Mouse (Mus musculus) heart, adult 18-20 months (tissue): ENCODE results near the gene Mrs2. TPM values are rescaled to one million over a fixed set of nuclear protein-coding genes. Genes with fewer than 3 reads are reported as not detected.

Experiments used
- DNase-seq, 2 experiments: peaks; one replicate each; pipeline ENCODE4 v3.0.0; 2021 to 2022; ENCODE audit warnings: mixed read lengths in 1 of 2
- long read RNA-seq, 2 experiments: library from polyadenylated mRNA; stranded (forward); transcript quantifications; one replicate each; pipeline ENCODE4 v2.0.0; 2021
- total RNA-seq, 2 experiments: library from RNA; stranded (reverse); gene quantifications; 2 replicates each; pipeline ENCODE4 v1.2.3; 2021

The Mrs2 gene
- total RNA-seq: 10 to 100 TPM; 53.5 to 54.7 TPM
- long read RNA-seq, experiment 1, full-length matches to known transcripts: 26 of 36 reads
- long read RNA-seq, experiment 1, partial matches to known transcripts: 3 of 36 reads
- long read RNA-seq, experiment 1, other reads (novel, unspliced or antisense): 7 of 36 reads
- long read RNA-seq, experiment 2, full-length matches to known transcripts: 19 of 23 reads
- long read RNA-seq, experiment 2, partial matches to known transcripts: 0 of 23 reads
- long read RNA-seq, experiment 2, other reads (novel, unspliced or antisense): 4 of 23 reads

DNA sequence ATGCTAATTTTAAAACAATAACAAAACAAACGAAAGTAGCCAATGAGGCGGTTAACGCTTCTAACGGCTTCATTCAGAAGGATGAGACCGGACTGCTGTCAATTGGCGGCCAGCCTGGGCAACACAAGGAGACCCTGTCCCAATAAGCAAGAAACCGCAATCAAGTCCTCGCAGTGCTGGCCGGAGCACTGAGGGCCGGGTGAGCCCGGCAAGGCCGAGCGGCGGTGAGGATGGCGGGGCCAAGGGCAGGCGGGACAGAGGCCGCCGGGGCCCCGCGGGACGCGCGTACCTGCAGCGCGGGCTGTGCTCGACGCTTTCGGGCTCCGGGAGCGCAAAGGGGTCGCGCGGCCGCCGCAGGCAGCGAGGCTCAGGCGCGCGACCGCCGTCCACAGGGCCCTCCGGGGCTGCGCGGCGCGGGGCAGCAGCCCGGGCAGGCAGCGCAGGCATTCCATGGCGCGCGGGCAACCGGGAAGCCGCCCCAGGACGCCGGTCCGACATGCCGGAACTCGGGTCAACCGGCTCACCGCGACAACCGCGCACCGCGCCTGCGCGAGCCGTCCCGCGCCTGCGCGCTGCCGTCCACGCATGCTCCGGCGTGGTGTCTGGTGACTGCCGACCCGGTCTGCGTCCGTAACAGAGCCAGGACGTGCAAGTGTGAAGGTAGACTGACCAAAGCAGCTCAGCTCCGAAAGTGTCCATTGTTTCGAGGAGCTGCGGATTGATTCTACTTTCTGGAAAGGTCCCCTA, at the start of gene Mrs2:
Gene Mrs2, minus strand, starts transcription at position 587 of the 747 bp plus-strand sequence.
- DNase-seq: peak; percentile 88 to 94

DNA sequence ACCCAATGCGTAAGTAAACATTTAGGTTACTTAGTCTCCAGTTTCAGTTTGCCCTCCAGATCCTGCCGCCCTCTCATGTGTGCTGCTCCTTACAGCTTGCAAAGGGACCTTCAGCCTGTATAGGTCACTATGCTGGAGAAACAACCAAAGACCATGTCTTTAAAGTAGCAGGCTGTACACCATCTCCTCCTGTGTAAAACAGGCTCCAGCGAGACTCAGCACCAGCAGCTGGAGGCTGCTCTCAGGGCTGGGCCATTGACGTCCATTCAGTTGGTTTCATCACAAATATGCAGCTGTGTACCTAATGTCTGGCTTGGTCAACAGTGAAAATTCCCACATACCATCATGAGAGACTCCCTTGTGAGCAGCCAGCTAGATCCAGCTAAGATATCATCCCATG, 49.6 kb upstream of the Mrs2 start:
- DNase-seq: no peak

DNA sequence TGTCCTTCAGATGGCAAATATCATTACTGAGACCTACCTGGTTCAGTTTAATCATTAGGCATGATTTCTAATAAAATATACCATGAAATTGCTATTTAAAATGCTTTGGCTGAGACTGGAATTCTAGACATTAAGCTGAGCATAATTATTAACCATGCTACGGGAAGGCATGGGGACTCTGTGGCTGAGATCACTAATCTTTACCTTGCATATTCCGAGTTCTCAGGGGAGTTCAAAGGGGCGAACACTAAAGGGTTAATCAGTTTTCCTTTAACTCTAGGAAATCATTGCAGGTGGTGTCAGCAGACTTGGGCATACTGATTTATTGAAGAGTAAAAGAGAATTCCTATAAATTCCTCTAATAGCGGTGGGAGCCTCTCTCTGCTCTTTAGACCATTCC, 47.0 kb upstream of the Mrs2 start:
- no peak for DNase-seq

DNA sequence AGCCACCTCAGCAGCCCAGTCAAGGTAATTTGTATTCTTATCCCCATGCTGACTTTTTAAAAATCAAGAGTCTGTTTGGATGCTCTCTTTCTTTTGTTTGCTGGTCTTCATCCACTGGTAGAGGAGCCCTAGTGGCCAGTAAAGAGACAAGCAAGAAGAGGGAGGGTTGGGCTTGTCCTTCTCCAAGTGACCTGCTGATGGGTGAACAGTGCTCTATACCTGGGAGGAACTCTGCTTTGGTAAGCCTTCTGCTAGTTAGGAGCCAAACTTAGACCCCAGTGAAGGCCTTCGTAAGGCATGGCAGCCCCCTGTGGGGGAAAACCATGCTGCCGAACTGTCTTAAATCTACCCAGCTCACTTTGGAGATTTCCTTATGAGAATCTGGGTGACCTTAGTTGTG, 46.5 kb upstream of the Mrs2 start:
- no peak for DNase-seq

DNA sequence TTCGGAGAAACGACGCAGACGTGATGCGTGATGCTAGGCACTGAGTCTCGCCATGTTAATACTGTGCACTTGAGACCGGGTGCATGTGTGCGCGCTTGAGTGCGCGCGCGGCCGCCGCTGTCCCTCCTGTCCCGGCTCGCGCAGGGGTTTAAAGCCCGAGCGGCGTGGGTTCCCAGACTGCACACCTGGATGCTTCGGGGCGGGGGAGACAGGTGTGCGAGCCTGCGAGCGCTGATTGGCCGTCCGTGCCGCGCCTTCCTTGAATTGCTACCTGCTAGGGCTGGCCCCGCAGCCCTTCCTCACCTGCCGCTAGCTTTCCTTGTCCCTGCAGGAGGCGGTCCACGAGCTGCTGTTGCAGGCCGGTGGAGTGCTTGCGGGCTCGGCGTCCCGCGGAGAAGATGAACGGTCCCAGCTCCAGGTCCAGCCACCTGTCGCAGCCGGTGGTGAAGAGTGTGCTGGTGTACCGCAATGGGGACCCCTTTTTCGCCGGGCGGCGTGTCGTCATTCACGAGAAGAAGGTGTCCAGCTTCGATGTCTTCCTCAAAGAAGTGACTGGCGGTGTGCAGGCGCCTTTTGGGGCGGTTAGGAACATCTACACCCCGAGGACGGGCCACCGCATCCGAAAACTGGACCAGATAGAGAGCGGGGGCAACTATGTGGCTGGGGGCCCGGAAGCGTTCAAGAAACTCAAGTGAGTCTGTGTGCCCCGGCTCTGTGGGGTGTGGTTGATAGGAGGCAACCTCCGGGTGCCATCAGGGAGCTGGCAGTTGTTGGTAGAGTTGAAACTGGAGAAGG, 35.9 kb upstream of the Mrs2 start, which contains the start of gene Dcdc2a:
Gene Dcdc2a, plus strand, starts transcription at position 132 of the 795 bp plus-strand sequence.
- no peak for DNase-seq

DNA sequence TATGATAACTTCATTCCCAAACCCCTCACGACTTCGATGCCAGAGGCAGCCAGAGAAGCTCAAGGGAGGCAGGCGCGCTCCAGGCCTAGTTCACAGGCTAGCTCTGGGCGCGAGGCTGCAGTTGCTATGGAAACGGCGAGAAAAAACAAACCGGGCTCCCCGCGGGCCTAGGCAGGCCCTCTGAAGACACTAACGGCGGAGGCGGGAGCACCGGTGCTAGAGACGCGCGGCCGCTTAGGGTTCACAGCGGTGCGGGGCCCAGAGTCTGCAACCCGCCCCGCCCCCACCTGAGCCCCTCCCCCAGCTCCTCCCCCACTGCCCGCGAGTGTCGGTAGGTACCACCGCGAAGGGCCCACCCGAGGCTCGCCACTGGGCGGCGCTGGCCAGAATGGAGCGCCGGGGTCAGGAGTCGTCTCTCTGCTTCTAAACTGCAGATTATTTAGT, 35.0 kb upstream of the Mrs2 start:
- DNase-seq: peak; percentile 12 to 29

DNA sequence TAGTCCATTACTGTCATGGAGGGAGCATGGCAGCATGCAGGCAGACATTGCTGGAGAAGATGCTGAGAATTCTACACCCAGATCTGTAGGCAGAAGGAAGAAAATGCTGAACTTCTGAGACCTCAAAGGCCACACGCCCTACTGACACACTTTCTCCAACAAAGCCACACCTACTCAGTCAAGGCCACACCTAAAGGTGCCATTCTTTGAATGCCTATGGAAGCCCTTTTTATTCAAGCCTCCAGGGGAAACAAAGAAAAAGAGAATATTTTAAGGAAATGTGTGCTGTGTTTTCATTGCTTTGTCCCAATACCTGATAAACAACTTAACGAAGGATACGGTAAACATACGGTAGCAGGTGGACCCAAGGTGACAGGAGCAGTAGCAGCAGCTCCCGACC, 32.5 kb upstream of the Mrs2 start:
- DNase-seq: no peak

DNA sequence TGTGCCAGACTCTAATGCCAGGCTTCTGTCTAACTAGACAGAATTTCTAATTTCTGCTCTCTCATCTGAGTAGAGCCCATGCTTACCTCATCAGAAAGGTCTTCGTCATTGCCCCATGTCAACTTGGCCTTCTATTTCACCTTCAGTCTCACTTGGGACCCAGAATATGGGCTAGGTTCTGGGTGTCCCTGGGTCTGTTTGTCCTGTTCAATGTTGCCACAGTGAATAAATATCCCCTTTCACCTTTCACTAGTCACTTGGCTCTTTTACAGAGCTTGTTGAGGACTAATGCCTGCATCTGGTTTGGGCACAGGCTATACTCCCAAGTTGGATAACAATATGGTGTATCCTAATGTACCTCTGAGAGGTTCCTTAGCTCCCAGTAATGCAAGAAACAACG, 19.3 kb upstream of the Mrs2 start:
- no peak for DNase-seq

DNA sequence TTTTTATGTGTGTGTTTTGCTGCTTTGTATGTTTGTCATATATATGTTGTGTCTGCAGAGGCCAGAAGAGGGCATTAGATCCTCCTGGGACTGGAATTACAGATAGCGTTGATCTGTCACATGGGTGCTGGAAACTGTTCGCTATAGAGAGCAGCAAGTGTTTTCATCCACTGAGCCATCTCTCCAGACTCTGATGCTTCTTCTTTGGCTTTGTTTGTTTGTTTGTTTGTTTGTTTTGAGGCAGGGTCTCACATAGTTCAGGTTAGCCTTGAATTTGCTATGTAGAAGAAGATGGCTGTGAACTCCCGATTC, 6.9 kb upstream of the Mrs2 start:
- DNase-seq: no peak

DNA sequence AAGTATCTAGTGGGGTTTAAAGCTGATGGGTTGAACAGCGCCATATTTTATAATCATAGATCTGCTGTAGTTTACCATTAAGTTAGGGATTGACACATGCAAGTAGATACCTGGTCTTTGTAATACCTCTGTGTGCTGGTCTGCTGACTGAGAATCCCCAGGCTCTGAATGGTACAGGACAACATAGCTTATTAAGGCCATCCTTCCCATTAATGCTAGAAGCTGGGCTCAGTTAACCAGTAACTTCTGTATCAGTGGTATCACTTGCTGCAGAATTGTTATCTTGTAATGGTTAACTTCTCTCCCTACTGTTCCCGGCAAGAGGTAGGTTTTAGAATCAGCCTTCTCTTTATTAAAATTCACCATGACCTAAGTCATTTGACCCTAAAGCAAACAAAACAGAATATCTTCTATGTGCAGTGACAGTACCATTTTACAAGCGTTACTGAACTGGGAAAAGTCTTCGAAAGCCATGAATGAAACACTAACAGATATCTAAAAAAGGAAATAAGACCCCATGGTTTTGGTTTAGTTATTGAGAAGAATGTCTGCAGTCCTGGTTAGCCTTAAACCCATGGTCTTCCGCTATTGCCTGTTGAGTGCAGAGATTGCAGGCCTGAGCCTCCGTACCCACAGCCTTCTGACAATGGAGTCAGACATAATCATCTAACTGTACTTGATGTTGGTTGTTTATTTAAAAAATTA, 6.4 kb upstream of the Mrs2 start:
- no peak for DNase-seq

DNA sequence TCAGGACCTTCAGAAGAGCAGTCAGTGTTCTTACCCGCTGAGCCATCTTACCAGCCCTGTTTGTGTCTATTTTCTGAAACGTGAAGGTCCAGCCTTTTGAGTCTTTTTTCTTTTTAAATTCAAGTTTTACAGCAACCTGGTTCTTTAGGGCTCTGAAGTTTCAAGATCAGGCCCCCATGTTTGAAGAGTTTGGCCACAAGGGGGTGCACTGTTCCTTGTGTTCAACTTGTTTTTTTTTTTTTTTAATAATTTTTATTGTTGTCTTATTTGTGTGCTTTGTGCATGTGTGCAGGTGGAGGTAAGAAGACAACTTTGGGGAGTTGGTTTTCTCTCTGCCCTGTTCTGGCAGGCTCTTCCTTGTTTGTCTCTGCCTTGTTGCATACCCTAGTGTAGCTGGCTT, 4.5 kb upstream of the Mrs2 start:
- peak in 1 of 2 experiments; percentile 51 for DNase-seq

DNA sequence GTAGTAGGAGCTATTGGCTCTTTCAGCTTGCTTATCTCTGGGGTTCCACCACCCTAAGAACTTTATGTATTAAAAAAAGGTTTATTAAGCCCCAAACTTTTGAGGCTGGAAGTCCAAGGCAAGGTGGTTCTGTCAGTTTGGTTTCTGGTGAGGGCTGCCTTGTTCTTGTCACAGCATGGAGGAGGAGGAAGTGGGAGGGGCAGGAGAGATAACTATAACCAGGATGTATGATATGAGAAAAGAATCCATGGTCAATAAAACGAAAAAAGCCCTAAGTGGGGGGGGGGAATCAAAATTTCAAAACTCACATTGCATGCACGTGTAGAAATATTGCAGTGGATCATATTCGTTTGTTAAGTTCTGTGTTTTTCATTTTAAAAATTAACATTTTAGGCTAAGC, 3.0 kb upstream of the Mrs2 start:
- no peak for DNase-seq

DNA sequence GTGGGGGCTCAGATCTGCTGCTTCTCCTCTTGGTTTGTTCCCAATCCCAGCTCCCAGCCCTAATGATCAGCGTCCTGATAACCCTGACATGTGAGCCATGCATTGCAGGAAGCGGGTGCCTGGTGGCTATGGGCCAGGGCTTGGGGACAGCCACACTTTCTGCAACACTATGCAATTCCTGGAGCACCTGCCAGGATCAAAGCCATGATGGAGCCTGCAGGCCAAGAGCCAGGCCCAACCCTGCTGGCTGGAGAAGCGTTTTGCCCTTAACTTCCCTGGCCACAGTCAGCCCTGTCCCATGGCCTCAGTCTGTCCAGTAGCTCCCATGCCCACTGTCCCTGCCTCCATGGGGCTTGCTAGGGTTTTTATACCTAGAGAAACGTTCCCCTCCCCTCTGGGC, 2.2 kb upstream of the Mrs2 start:
- DNase-seq: no peak

DNA sequence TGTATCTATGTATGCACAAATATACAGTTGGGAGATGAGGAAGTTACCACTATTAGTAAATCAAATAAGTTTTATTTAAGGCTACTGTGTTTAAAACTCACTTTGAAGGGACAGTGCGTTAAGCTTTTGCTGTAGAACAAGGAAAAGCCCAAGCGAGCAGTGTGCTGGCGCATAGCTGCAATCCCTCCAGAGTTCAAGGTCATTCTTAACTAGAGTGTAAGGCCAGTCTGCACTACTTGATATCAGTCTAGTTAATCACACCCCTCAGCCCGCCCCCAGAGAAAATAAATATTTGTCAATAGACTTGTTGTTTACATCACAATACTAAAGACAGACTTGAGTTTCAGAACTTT, 337 bp upstream of the Mrs2 start:
- no peak for DNase-seq

DNA sequence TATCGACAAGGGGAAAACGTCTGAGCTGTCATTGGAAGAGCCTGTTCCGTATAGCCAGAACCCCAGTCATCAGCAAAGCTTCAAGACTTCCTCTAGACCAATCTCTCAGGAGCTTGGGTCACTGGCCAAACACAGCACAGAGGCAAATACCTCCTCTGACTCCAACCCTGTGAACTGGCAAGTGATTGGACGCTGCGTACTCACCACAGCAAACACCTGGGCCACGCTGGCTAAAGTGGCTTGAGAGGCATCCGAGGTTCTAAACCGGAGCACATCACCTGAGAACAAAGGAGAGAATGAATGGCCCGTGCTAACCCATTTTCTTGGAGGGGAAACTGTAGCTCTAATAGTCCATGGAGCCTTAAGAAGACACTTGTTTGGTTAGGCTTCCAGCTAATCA, 1.9 kb downstream of the Mrs2 start:
- DNase-seq: no peak

DNA sequence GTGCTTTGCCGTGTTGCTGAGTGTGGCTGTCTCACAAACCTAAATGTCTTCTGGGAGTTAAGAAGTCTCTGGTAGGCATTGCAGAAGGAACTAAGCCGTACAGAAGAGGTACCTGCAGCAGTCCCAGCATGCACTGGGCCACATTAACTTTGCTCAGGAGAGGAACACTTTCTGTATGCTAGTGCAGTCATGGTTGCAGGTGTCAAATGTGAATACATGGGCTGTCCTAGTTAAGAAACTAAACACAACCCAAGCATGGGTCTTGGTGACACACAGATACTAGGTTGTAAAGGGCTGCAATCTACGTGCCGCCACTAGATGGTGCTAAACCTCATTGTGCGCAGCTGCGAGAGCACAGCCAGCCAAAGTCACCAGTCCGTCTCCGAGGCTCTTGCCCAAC, 13.1 kb downstream of the Mrs2 start:
- peak; percentile 18 to 71 for DNase-seq

DNA sequence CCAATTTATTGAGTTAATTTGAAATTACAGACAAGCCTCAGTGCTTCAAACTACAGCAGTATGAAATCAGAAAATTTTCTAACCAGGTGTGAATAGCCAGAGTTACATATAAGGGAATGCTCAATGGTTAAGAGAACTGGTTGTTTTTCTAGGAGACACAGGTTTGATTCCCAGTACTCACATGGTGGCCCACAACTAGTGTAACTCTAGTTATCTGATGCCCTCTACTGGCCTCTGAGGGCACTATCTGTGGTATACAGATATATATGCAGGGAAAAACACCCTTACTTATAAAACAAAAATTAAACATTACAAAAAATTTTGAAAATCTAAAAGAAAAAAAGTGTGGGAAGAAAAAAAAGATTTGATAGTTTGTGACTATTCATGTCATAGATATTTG, 17.2 kb downstream of the Mrs2 start:
- DNase-seq: no peak

DNA sequence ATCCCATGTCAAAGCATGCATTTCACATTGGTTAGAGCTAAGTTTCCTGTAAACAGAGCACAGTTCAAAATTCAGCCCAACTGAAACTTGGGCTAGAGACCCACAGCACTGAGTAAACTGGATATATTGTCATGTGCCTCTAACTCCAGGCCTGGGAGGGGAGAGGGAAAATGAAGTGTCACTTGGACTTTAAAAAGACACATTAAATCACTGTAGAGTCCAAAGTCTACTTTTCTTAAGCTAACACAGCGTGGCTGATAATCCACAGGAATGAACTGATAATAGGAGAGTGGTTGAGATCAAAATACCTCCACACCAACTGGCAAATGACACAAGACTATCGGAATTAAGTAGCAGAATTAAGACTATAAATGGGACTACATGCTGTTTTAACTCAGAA, 20.6 kb downstream of the Mrs2 start:
- no peak for DNase-seq

DNA sequence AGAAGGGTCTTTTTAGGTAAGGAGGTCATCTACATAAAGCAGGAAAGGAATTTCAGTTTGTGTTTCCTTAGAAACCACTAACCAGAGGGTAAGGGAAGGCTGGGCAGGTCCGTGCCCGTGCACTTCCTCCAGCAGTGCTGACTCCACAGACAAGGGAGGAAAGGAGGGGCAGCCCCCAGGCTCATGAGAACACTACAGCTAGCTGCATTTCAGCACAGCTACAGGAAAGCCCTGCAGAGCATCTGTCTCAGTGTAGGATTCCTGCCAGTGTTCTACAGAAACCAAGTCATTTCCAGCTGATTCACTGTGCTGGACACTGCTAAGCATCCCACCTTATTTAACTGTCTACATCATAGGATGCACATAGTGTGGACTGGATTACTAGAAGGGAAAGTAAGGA, 27.0 kb downstream of the Mrs2 start:
- peak in 1 of 2 experiments; percentile 7 for DNase-seq

DNA sequence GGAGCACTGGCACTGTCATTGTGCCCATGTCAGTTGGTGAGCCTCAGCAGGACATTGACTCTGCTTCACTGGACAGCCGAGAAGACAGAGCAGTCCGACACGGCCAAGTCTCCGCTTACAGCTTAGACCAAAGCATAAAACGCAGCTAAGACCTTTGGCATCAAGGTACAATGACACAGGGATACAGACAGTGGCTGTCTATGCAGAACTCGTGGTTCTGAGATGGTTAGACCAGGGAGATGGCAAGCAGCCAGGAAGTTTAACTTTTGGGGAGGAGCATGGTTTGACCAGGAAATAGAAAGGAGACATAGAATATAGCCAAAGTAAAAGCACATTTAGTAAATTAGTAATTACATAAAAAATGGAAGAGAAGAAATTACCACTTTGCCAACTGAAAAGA, 31.2 kb downstream of the Mrs2 start:
- no peak for DNase-seq

DNA sequence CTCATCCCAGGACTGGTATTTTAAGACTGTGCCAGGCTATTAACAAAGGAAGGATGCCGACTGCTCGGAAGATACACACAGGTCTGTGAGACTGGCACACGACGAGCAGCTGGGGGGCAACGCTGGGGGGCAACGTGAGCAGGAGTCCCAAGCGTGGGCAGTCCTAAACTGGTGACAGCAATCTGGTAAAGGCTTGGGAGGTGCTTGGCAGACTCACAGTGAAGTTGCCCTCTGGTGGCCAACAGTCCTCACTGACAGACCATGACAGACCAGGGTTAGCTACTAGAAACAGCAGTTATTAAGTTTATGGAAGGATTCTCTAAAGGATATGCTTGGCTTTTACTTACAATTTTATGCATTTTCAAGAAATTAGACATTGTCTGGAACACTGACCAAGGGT, 31.8 kb downstream of the Mrs2 start:
- peak; percentile 41 to 63 for DNase-seq

DNA sequence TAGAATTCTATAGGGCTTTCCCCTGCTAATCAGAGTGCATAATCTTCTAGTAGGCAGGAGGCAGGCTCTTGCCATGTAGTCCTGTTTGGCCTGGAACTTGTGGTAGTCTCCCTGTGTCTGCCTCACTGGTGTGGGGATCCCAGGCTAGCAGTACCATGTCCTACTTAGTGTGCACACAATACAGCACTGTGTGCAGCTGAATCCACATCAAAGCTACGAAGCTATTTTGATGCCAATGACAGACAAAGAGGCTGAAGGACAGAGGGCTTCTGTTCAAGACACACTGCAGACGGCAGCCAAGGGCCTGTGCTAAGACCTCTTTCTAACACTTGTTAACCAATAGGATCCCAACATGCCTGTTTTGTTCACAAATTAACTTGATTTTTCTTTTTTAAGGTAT, 34.7 kb downstream of the Mrs2 start:
- DNase-seq: no peak

DNA sequence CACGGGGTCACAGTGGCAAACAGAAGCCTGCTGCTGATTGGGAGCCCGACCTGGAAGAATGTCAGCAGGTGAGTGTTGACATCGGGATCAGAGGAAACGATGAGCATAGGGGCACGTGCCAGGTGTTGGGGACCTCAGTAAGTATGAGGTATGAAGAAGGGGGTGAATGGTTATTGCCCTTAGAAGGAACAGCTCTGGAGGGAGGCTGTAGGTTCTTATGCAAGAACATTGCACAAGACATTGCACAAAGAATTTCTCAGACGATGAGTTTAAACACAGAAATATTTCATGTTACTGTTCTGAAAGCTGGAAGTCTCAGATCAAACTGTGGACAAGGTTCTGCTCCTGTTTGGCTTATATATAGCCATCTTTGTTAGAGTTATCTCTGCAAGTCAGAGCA, 39.1 kb downstream of the Mrs2 start:
- no peak for DNase-seq
